Mouse (Mus musculus): ENCODE results near the gene Ctsm. TPM values are rescaled to one million over a fixed set of nuclear protein-coding genes. Genes with fewer than 3 reads are reported as not detected.

Gene Ctsm
- total RNA-seq (2023): not detected

DNA sequence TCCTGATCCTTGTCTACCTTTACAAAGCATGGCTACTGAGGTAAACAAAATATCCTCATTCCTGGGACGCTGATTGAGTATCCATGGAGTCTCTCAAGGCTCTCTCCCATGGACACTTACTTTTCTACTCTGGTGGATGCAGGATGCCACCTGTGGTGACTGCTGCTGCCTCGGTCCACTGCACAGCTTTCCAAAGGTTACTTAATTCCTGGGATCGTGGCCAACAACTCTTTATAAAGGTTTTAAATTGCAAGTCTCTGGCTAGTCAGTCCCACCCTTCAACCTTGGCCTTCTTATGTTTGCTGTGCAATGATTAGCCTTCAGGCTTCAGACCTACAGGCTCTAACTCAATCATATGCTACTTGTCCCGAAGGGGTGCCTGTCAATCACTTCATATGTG lies at the start of gene Ctsm:
Gene Ctsm, minus strand, starts transcription at position 209 of the 400 bp plus-strand sequence.

DNA sequence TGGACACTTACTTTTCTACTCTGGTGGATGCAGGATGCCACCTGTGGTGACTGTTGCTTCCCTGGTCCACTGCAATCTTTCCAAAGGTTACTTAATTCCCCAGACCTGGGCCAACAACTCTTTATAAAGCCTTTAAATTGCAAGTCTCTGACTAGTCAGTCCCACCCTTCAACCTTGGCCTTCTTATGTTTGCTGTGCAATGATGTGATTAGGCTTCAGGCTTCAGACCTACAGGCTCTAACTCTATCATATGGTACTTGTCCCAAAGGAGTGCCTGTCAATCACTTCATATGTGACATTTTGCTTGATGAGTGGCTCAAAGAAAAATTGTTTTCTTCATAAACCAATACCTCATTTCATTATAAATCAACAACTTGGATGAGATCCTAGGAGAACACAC lies 28.4 kb upstream of the Ctsm start, which contains the start of gene Cts3:
Gene Cts3, minus strand, starts transcription at position 101 of the 400 bp plus-strand sequence.

DNA sequence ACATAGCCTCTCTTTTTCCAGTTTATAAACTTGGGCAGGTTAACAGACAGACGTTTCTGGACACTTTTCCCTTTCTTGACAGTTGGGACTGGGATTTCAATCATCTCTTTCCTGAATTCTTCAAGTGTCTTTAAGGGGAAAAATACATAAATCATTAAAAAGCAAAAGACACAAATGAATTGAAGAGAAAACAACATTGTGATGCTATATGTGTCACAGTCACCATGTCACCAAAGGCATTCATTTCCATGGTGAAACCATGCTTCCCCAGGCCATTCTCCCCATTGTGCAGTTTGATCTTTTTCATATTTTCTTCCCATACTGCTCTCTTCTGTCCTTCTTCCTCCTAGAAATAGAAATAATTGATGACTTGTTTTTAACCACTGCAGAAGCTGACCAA lies 26.4 kb upstream of the Ctsm start, which contains the start of gene Gm49352:
Gene Gm49352, minus strand, starts transcription at position 101 of the 400 bp plus-strand sequence.

Other genes with a start within 250 kb of the Ctsm start
- not detected for gene Cts7, start 183.6 kb downstream of the Ctsm start, total RNA-seq (2023)
- not detected for gene Gm49352, start 26.3 kb upstream of the Ctsm start, total RNA-seq (2023)
- gene Cts3, start 28.3 kb upstream of the Ctsm start, total RNA-seq (2023): not detected